Mouse (Mus musculus): ENCODE results near the gene Sall4.

The Sall4 gene

DNA sequence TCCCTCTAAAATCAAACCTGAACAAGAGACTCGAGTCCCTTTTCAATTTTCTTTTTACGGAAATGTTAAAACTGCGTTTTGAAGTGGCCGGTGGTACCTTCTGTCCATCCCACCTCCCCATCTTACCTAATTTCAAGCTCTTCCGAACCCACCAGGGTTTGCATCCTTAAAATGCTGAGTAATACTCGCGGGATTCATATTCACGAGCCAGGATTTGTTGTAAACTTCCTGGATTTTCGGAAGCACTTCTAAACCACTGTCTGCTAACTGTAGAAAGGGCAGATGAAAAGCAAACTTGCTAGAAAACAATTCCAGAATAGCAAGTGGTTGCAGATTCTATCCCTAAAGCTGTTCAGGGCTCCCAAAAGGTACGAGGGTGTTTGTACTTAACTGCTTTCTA, at the start of gene Sall4:
Gene Sall4, minus strand, starts transcription at position 362 of the 400 bp plus-strand sequence.
- CTCF ChIA-PET: interaction anchor here (0.6 to 2.1 kb wide), 19 partner anchors 10 to 110 kb away, joined by 3 to 12 read pairs (median 4); partner anchors contain the start of gene Atp9a (in 2 of the 4)
- POLR2A ChIA-PET: interaction anchor here (0.6 to 4.6 kb wide), 60 partner anchors 9 to 1705 kb away, joined by 3 to 80 read pairs (median 5); partner anchors contain the start of genes Atp9a (in 1 of the 4) and Znfx1 (in 1 of the 4)

DNA sequence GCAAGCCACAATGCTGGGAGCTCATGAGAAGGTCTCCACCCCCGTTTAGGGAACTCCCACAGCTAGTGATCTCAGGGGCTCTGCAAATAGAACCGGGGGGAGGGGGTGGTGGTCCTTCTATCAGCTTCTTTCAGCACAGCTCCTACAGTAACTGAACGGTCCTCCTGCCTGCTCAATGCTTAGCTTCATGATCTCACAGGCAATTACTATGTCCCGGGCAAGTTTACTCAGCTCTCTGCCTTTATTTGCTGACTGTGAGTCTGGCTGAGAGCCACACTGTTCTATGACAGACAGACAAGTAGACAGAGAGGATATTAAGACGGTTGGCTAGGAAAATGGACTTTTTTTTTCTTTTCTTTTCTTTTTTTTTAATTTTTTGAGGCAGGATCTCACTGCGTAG, 45.5 kb upstream of the Sall4 start:
- POLR2A ChIA-PET: interaction anchor here (0.6 to 2.4 kb wide), 8 partner anchors 9 to 249 kb away, joined by 3 to 13 read pairs (median 4); no protein-coding TSS in a partner anchor
- CTCF ChIA-PET: interaction anchor here in 3 of 4 experiments (0.5 to 2.0 kb wide), 6 partner anchors 29 to 397 kb away, joined by 3 to 9 read pairs (median 3); no protein-coding TSS in a partner anchor

DNA sequence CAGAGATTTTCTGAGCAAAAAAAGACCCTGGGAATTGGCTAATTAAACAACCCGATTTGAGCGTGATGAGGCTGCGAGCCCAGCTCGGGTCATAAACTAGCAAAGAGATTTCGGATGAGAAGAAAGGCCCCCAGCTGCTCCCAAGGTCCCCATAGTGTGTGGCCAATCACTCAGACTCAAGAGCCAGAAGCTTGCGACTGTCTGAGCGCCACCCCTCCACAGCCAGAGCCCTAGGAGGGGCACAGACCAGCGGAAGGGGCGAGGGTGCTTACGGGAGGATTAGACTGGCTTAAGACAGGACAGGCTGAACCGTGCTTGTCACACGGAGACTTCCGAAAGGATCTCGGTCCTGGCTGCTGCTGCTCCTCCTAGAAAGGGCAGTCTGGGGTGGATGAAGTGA, 42.2 kb upstream of the Sall4 start:
- CTCF ChIA-PET: interaction anchor here in 1 of 4 experiments (0.5 to 1.3 kb wide), 3 partner anchors 19 to 1296 kb away, joined by 3 to 4 read pairs (median 3); no protein-coding TSS in a partner anchor

GRCm38 (mm10) chr2:168807681-168808080, 39.9 kb upstream of the Sall4 start:
- ChIA-PET POLR2A (interaction anchor here in 1 of 4 experiments (0.7 to 1.0 kb wide), 2 partner anchors 19 to 412 kb away, joined by 3 read pairs; no protein-coding TSS in a partner anchor), CTCF (interaction anchor here in 2 of 4 experiments (0.6 to 0.9 kb wide), 2 partner anchors 17 to 22 kb away, joined by 3 to 9 read pairs; no protein-coding TSS in a partner anchor)

More for the DNA sequence above, 42.2 kb upstream of the Sall4 start:
- POLR2A ChIA-PET: interaction anchor here in 3 of 4 experiments (0.6 to 2.2 kb wide), 10 partner anchors 9 to 78 kb away, joined by 3 to 9 read pairs (median 4); no protein-coding TSS in a partner anchor

- ChIA-PET CTCF (interaction anchor here in 1 of 4 experiments (1.3 kb wide), 1 partner anchor 112 kb away, joined by 4 read pairs; no protein-coding TSS in a partner anchor), POLR2A (interaction anchor here in 2 of 4 experiments (0.8 to 1.3 kb wide), 3 partner anchors 13 to 43 kb away, joined by 3 to 4 read pairs (median 3); no protein-coding TSS in a partner anchor)
Measured at GRCm38 (mm10) chr2:168803849-168804248, 36.1 kb upstream of the Sall4 start.

DNA sequence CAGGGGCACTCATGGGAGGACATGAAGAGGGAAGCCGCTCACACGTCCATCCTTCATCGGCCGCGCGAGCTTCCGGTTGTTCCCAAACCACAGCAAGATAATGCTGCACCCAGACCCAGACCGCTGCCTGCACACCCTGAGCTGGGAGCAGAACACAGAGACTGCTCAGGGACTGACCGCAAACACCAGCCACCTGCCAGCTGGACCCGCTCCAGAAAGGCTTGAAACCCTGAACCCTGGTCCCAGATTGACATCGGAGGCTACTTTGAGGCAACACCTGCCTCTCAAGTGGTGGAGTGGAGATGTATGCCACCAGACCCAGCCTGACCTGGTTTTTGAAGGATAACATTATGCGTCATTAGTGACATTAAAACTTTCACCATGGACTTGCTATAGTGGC, 31.6 kb upstream of the Sall4 start:
- ChIA-PET POLR2A (interaction anchor here in 3 of 4 experiments (0.6 to 1.9 kb wide), 17 partner anchors 8 to 1667 kb away, joined by 3 to 9 read pairs (median 4); partner anchors contain the start of gene Sall4 (in 2 of the 3)), CTCF (interaction anchor here (0.5 to 1.3 kb wide), 8 partner anchors 10 to 180 kb away, joined by 3 to 8 read pairs (median 4); partner anchors contain the start of genes Atp9a (in 1 of the 4) and Sall4 (in 1 of the 4))

DNA sequence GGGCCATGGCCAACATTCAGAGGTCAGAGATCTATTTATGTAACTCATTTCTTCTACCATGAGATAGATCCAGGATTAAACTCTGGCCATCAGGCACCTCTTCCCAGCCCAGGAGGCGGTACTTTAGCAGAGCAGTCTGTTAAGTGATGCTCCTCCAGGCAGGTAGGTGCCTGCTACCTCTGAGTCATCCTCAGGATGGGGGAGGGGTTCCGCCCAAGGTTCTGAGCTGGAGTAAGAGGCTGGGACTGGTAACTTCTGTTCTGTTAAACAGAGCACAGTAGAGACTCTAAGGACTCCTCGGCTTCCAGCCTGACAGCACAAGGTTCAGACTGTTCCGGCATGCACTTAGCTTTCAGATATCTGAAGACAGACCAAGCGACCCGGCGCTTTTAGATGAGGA, 31.2 kb upstream of the Sall4 start:
- ChIA-PET POLR2A (interaction anchor here in 3 of 4 experiments (0.6 to 1.9 kb wide), 12 partner anchors 8 to 68 kb away, joined by 3 to 9 read pairs (median 4); partner anchors contain the start of gene Sall4 (in 2 of the 3)), CTCF (interaction anchor here (0.5 to 1.3 kb wide), 7 partner anchors 10 to 181 kb away, joined by 3 to 8 read pairs (median 4); partner anchors contain the start of genes Atp9a (in 1 of the 4) and Sall4 (in 1 of the 4))

DNA sequence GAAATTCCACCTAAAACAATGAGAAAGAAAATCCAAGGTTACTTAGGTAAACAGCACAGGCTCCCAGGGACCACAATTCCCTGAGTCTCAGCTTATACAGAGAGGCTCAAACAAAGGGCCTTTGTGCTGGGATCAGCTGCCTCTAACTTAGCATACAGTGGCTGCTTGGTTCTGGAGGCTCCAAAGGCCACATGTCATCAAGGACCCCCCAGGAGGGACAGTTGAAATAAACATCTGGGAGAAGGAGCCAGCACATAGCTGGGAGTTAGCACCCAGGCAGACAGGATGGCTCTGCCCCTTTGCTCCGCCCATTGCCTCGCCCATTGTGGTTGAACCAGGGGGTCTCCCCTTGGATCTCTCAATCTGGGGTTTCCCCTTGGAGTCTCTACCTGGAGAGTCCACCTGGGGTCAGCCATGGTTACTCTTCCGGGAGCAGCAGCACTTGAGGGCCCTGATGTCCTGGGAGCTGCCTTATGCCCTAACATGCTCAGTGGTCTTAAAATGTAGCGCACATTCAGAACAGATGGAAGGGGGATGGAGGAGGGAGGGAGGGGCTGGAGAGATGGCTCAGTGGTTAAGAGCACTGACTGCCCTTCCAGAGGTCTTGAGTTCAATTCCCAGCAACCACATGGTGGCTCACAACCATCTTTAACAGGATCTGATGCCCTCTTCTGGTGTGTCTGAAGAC, 23.5 kb upstream of the Sall4 start:
- ChIA-PET POLR2A (interaction anchor here (0.6 to 11.5 kb wide), 90 partner anchors 8 to 937 kb away, joined by 3 to 152 read pairs (median 5); partner anchors contain the start of genes Sall4 (in 3 of the 4) and Atp9a (in 1 of the 4)), CTCF (interaction anchor here (0.5 to 2.5 kb wide), 34 partner anchors 10 to 577 kb away, joined by 3 to 20 read pairs (median 4); partner anchors contain the start of genes Atp9a (in 1 of the 4) and Sall4 (in 1 of the 4))

DNA sequence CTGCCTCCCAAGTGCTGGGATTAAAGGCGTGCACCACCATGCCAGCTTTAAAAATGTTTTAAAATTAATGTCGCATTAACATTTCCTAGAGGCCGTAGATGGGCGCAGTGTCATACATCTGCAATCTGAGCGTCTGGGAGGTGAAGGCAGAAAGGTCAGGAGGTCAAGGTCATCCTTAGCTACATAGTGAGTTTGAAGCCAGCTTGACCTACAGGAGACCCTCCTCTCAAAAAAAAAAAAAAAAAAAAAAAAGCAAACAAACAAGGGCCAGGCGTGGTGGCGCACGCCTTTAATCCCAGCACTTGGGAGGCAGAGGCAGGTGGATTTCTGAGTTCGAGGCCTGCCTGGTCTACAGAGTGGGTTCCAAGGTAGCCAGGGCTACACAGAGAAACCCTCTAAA, 18.4 kb upstream of the Sall4 start:
- ChIA-PET POLR2A (interaction anchor here (0.6 to 11.5 kb wide), 16 partner anchors 8 to 1732 kb away, joined by 3 to 152 read pairs (median 5); partner anchors contain the start of genes Sall4 (in 2 of the 4) and Atp9a (in 1 of the 4)), CTCF (interaction anchor here in 3 of 4 experiments (0.5 to 0.7 kb wide), 7 partner anchors 22 to 1048 kb away, joined by 3 to 9 read pairs (median 3); no protein-coding TSS in a partner anchor)

GRCm38 (mm10) chr2:168780596-168780995, 12.9 kb upstream of the Sall4 start:
- ChIA-PET CTCF (interaction anchor here in 3 of 4 experiments (0.6 to 3.3 kb wide), 10 partner anchors 10 to 1400 kb away, joined by 3 to 13 read pairs (median 4); partner anchors contain the start of gene Atp9a (in 1 of the 3)), POLR2A (interaction anchor here (0.6 to 4.6 kb wide), 30 partner anchors 8 to 91 kb away, joined by 3 to 58 read pairs (median 4); partner anchors contain the start of gene Sall4 (in 2 of the 4))

DNA sequence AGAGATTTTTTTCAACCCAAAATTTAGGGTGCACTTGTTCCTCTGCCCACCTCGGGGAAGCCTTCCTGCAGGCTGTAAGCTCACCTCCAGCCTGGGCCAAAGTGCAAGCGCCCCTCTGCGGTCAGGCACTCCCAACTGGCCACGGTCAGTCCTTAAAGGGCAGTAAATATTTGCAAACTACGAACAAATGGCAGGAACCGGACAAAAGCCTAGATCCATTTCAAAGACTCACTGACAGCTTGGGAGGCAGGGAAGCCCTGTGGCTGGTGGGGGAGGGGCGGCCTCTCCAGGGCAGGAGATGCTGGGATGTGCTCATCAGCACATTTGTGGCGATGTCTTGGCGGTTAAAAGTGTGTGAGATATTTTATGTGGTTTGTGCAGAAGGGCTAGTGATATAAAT, 12.3 kb upstream of the Sall4 start:
- CTCF ChIA-PET: interaction anchor here in 2 of 4 experiments (0.6 to 3.3 kb wide), 9 partner anchors 11 to 1401 kb away, joined by 3 to 13 read pairs (median 4); no protein-coding TSS in a partner anchor
- POLR2A ChIA-PET: interaction anchor here (0.6 to 4.6 kb wide), 25 partner anchors 9 to 92 kb away, joined by 3 to 58 read pairs (median 4); partner anchors contain the start of gene Sall4 (in 2 of the 4)

DNA sequence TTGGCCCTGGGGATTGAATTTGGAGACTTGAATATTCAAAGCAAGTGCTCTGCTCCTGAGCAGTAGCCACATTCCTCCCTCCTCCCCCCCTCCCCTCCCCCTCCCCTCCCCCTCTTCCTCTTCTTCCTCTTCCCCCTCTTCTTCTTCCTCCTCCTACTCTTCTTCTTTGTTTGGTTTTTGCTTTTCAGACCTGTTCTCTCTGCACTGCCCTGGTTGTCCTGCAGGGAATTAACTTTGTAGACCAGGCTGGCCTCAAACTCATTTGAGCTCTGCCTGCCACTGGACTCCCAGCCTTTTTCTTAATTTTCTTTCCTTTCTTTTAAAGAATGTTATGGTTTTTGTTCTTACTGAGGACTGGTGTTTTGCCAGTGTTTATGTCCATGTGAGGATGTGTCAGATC, 9.7 kb upstream of the Sall4 start:
- ChIA-PET POLR2A (interaction anchor here (0.6 to 3.1 kb wide), 26 partner anchors 8 to 185 kb away, joined by 3 to 20 read pairs (median 4); partner anchors contain the start of gene Sall4 (in 2 of the 4)), CTCF (interaction anchor here (0.6 to 1.4 kb wide), 10 partner anchors 10 to 794 kb away, joined by 3 to 9 read pairs (median 4); partner anchors contain the start of gene Sall4 (in 1 of the 4))

DNA sequence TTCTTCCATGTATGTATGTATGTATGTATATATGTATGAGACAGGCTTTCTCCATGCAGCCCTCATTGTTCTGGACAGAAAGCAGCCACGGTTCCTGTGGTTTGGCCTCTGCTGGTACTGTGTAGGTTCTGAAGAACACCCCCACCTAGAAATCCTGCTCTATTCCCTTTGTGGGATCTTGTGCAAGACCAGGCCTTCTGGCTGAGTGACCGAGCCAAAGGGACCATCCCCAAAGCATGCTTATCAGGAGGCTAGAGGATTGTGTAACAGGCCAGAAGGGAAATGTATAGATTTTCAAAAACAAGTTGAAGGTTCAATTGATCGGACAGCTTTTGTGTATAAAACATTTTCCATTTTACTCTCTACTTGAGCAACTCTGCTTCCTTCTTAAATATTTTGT, 8.5 kb upstream of the Sall4 start:
- ChIA-PET CTCF (no interaction called here), POLR2A (interaction anchor here in 3 of 4 experiments (0.6 to 3.1 kb wide), 10 partner anchors 9 to 113 kb away, joined by 3 to 20 read pairs (median 6); partner anchors contain the start of gene Sall4 (in 1 of the 3))

DNA sequence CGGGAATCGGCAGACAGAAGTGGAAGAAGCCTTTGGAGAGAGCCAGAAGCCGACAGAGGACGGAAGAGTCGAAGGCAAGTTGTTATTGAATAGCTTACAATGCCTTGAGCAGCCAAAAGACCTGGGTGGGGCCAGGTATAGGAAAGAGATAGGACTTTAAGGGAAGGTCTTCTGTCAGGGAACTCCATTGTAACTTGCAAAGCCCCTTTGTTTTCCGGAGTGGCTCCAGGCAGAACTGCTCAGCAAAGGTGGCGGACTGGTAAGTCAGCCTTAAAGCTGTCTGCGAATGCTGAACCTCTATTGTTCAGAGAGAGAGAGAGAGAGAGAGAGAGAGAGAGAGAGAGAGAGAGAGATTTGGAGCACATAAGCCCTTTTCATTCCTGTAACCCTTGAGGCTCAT, 1.5 kb upstream of the Sall4 start:
- ChIA-PET CTCF (interaction anchor here (0.5 to 1.6 kb wide), 6 partner anchors 26 to 124 kb away, joined by 3 to 4 read pairs (median 3); partner anchors contain the start of gene Atp9a (in 1 of the 4)), POLR2A (interaction anchor here (0.6 to 4.6 kb wide), 23 partner anchors 8 to 546 kb away, joined by 3 to 80 read pairs (median 6); partner anchors contain the start of gene Atp9a (in 1 of the 4))

GRCm38 (mm10) chr2:168766538-168767361, 993 bp downstream of the Sall4 start:
- ChIA-PET CTCF (interaction anchor here in 3 of 4 experiments (0.6 to 2.1 kb wide), 17 partner anchors 11 to 111 kb away, joined by 3 to 12 read pairs (median 4); partner anchors contain the start of gene Atp9a (in 2 of the 3)), POLR2A (interaction anchor here (0.6 to 4.6 kb wide), 59 partner anchors 9 to 1704 kb away, joined by 3 to 80 read pairs (median 5); partner anchors contain the start of genes Atp9a (in 1 of the 4) and Znfx1 (in 1 of the 4))

DNA sequence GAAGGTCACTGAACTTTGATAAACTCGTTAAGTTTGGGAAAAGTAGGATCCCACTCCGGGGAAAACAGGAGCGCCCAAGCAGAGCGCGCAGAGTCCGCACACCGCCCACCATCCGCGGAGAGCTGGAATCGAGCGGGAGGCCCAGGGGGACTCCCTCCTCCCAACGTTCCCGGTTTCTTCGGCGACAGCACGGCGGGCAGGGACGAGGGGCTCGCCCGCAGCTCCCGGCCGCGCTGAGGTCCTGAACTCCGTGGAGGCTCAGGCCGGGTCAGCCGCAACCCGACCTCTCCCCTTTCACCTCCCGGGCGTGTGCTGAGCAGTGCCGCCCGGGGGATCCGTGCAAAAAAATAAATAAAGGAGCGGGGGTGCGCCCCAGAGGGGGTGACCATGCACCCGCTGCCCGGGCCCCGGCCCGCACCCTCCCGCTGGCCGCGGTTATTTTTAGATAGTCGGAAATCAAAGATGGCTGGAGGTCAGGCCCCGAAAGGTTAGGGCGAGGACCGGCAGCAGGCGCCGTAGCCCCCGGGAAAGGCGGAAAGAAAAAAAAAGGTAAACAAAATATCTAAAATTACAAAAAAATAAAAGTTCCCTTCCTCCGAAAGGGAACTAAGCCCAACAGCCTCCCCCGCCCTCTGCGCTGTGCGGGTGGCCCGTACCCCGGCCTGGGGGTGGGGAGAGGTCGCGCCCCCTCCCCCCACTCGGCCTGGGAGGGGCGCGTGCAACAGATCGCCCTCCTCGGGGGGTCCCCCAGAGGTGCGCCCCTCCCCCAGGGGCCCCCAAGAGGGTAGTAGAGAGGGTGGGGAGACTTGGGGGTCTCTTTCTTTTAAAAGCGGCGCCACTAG, 1.8 kb downstream of the Sall4 start:
- ChIA-PET CTCF (interaction anchor here (0.6 to 3.7 kb wide), 24 partner anchors 10 to 719 kb away, joined by 3 to 20 read pairs (median 4); partner anchors contain the start of gene Atp9a (in 1 of the 4)), POLR2A (interaction anchor here (0.5 to 16.7 kb wide), 51 partner anchors 9 to 240 kb away, joined by 3 to 246 read pairs (median 5); partner anchors contain the start of gene Atp9a (in 2 of the 4))

Data from embryonic stem cell, embryonic (primary cell).